Comparison of ENCODE assay signal across 19 mouse cellular contexts in the genomic region with DNA sequence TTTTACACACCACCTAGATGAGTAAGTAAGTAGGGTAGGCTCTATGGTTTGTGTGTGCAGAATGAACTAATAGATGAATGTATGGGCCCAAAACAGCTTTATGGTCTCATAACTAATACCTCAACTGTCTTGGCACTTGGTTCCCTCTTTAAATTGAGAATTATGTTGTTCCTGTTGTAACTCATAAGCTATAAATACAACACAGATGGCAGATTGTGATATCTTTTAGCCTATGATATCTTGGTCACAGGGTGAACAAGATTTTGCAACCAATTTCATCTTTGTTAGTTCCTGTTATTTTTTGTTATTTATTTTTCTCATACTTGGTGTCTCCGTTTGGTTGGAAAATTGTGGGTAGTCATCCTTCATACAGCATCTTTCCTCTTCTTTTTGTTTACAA.
"Had no signal": no experiment of that assay in that cellular context is flagged by ENCODE, and none has a peak within 500 bp of the region (broad histone marks: within the 10 kb centered on the region; RNA-seq: fewer than 3 reads in every experiment).

No protein-coding gene starts in this region.

- H3K4me3 ChIP-seq: left cerebral cortex, adult 2 months; liver, embryonic 13.5 days; midbrain, embryonic 12.5 days had no signal

- H3K27ac ChIP-seq: left cerebral cortex, adult 2 months; liver, embryonic 13.5 days; midbrain, embryonic 12.5 days; stomach, postnatal 0 days had no signal

- H3K4me1 ChIP-seq: midbrain, embryonic 12.5 days had no signal

- DNase-seq: kidney, adult 18-20 months; kidney, adult 9 months; kidney, postnatal 25 days; layer of hippocampus, postnatal 36 days; liver, embryonic 13.5 days; lung, adult 2 months; lung, postnatal 14 days; lung, postnatal 4 days; right cerebral cortex, adult 18-20 months; right cerebral cortex, postnatal 14 days; right cerebral cortex, postnatal 4 days; thymus, adult 2 months; thymus, postnatal 14 days; thymus, postnatal 4 days had no signal

- H3K36me3 ChIP-seq: liver, embryonic 13.5 days; midbrain, embryonic 12.5 days had no signal

- H3K27me3 ChIP-seq: liver, embryonic 13.5 days; midbrain, embryonic 12.5 days had no signal

- H3K9me3 ChIP-seq: liver, embryonic 13.5 days; midbrain, embryonic 12.5 days had no signal

- H3K9ac ChIP-seq: liver, embryonic 13.5 days; midbrain, embryonic 12.5 days had no signal

- H3K4me2 ChIP-seq: liver, embryonic 13.5 days; midbrain, embryonic 12.5 days had no signal

- ATAC-seq: intestine, embryonic 16.5 days; midbrain, embryonic 16.5 days had no signal
